Mouse (Mus musculus) CH12.LX (cell line): ENCODE measurements at regions not wholly inside any gene's neighbourhood (a gene's known extent, or its start where the extent isn't known, plus 50 kb on each side); places are given as distances from the start of the nearest gene placed in this dataset.

Experiments
- DNase-seq: peaks from one replicate; pipeline ENCODE4 v3.0.0-alpha.2; 2013; ENCODE audit errors: extremely low read depth
- H3K27ac ChIP-seq: 2 replicates; pipeline ENCODE4 v1.5.1; 2012; ENCODE audit warnings: low read depth, mild to moderate bottlenecking, control low read depth, moderate library complexity; ENCODE audit not compliant: insufficient read depth
- H3K27me3 ChIP-seq: replicated peaks from 2 replicates; pipeline ENCODE3; 2012; ENCODE audit warnings: inconsistent platforms
- H3K36me3 ChIP-seq, 2 experiments: replicated peaks in 1 of 2; 2 replicates each; pipeline versions ENCODE3 to v1.6.1; 2012; ENCODE audit warnings: inconsistent platforms in 1 of 2, low read length in 1 of 2, mild to moderate bottlenecking in 1 of 2, mixed read lengths in 1 of 2, moderate library complexity in 1 of 2; ENCODE audit not compliant: control insufficient read depth in 1 of 2, insufficient read depth in 1 of 2
- H3K4me1 ChIP-seq, 2 experiments: 2 replicates each; pipeline ENCODE4 v1.6.1; 2012; ENCODE audit warnings: inconsistent platforms in 1 of 2, moderate library complexity in 1 of 2; ENCODE audit not compliant: insufficient read depth in 2 of 2, control insufficient read depth in 1 of 2
- H3K4me2 ChIP-seq: 2 replicates; pipeline ENCODE4 v1.6.1; 2012; ENCODE audit warnings: low read depth, mild to moderate bottlenecking, control low read depth; ENCODE audit not compliant: poor library complexity, insufficient read depth, severe bottlenecking
- H3K4me3 ChIP-seq, 3 experiments: fragments of 150-350 bp in 1 of 3; sonication (generic) in 1 of 3; replicated peaks in 1 of 3; 2 replicates each; pipeline versions ENCODE3 to v1.5.1; 2011 to 2012; ENCODE audit warnings: low read depth in 2 of 3, low read length in 2 of 3, mild to moderate bottlenecking in 2 of 3, moderate library complexity in 2 of 3, control low read depth in 1 of 3, improper control_type of control experiment in 1 of 3, inconsistent platforms in 1 of 3, mixed read lengths in 1 of 3; ENCODE audit not compliant: poor library complexity in 1 of 3
- H3K79me2 ChIP-seq: replicated peaks from 2 replicates; pipeline ENCODE4 v1.6.1; 2012; ENCODE audit warnings: mild to moderate bottlenecking, moderate library complexity; ENCODE audit not compliant: control insufficient read depth, poor library complexity, insufficient read depth, severe bottlenecking; ENCODE audit errors: extremely low read depth
- H3K9ac ChIP-seq: 2 replicates; pipeline ENCODE4 v1.6.1; 2012; ENCODE audit warnings: low read depth, mild to moderate bottlenecking, control low read depth, moderate library complexity; ENCODE audit not compliant: insufficient read depth
- H3K9me3 ChIP-seq: replicated peaks from 2 replicates; pipeline ENCODE3; 2012; ENCODE audit warnings: low read length, inconsistent platforms, mixed read lengths
- BHLHE40 ChIP-seq: IDR thresholded peaks from 2 replicates; pipeline ENCODE4 v1.6.1; 2011; ENCODE audit warnings: mild to moderate bottlenecking, low read depth, low read length, improper control_type of control experiment
- CHD2 ChIP-seq: IDR thresholded peaks from 2 replicates; pipeline ENCODE4 v1.6.1; 2011; ENCODE audit warnings: low read length, improper control_type of control experiment
- CTCF ChIP-seq, 2 experiments: IDR thresholded peaks in 1 of 2; conservative IDR thresholded peaks in 1 of 2; 2 replicates each; pipeline ENCODE4 v1.5.1; 2011 to 2012; ENCODE audit warnings: low read depth in 2 of 2, low read length in 2 of 2, improper control_type of control experiment in 1 of 2, inconsistent platforms in 1 of 2, mild to moderate bottlenecking in 1 of 2, moderate library complexity in 1 of 2
- E2F4 ChIP-seq: IDR thresholded peaks from 2 replicates; pipeline ENCODE4 v1.6.1; 2011; ENCODE audit warnings: low read depth, low read length, improper control_type of control experiment; ENCODE audit not compliant: insufficient replicate concordance
- EP300 ChIP-seq: IDR thresholded peaks from 2 replicates; pipeline ENCODE4 v1.6.1; 2011; ENCODE audit warnings: low read length, improper control_type of control experiment
- KAT2A ChIP-seq: IDR thresholded peaks from 2 replicates; pipeline ENCODE4 v1.6.1; 2012; ENCODE audit warnings: low read length, improper control_type of control experiment, inconsistent platforms; ENCODE audit not compliant: insufficient replicate concordance
- MAFK ChIP-seq: IDR thresholded peaks from 2 replicates; pipeline ENCODE4 v1.6.1; 2011; ENCODE audit warnings: low read length, improper control_type of control experiment; ENCODE audit not compliant: insufficient replicate concordance
- MAZ ChIP-seq: IDR thresholded peaks from 2 replicates; pipeline ENCODE4 v1.6.1; 2012; ENCODE audit warnings: low read depth, mild to moderate bottlenecking, inconsistent platforms, low read length, improper control_type of control experiment, moderate library complexity
- MEF2A ChIP-seq: IDR thresholded peaks from 2 replicates; pipeline ENCODE4 v1.6.1; 2014; ENCODE audit warnings: low read depth, mild to moderate bottlenecking, inconsistent platforms, low read length, improper control_type of control experiment, borderline replicate concordance
- MYC ChIP-seq: IDR thresholded peaks from 2 replicates; pipeline ENCODE4 v1.6.1; 2011; ENCODE audit warnings: low read depth, mild to moderate bottlenecking, improper control_type of control experiment, low read length
- NELFE ChIP-seq: IDR thresholded peaks from 2 replicates; pipeline ENCODE4 v1.6.1; 2011; ENCODE audit warnings: low read depth, low read length, improper control_type of control experiment
- NRF1 ChIP-seq: IDR thresholded peaks from 2 replicates; pipeline ENCODE4 v1.6.1; 2014; ENCODE audit warnings: low read depth, mild to moderate bottlenecking, inconsistent platforms, low read length, improper control_type of control experiment, moderate library complexity
- POLR2A ChIP-seq: IDR thresholded peaks from 2 replicates; pipeline ENCODE4 v1.6.1; 2011; ENCODE audit warnings: low read depth, mild to moderate bottlenecking, improper control_type of control experiment, low read length
- POLR2AphosphoS2 ChIP-seq: IDR thresholded peaks from 2 replicates; pipeline ENCODE4 v1.6.1; 2011; ENCODE audit warnings: low read depth, low read length, improper control_type of control experiment
- RAD21 ChIP-seq: IDR thresholded peaks from 2 replicates; pipeline ENCODE4 v1.6.1; 2011; ENCODE audit warnings: low read depth, mild to moderate bottlenecking, low read length, improper control_type of control experiment, moderate library complexity
- SIN3A ChIP-seq: IDR thresholded peaks from 2 replicates; pipeline ENCODE4 v1.6.1; 2012; ENCODE audit warnings: low read length, improper control_type of control experiment, inconsistent platforms
- SMC3 ChIP-seq: IDR thresholded peaks from 2 replicates; pipeline ENCODE4 v1.6.1; 2011; ENCODE audit warnings: low read depth, low read length, improper control_type of control experiment
- TBP ChIP-seq: conservative IDR thresholded peaks from 2 replicates; pipeline ENCODE4 v1.6.1; 2011; ENCODE audit warnings: low read depth, low read length, improper control_type of control experiment
- UBTF ChIP-seq: IDR thresholded peaks from 2 replicates; pipeline ENCODE4 v1.6.1; 2012; ENCODE audit warnings: low read depth, mild to moderate bottlenecking, inconsistent platforms, low read length, improper control_type of control experiment, moderate library complexity
- USF1 ChIP-seq: IDR thresholded peaks from 2 replicates; pipeline ENCODE4 v1.6.1; 2014; ENCODE audit warnings: low read depth, mild to moderate bottlenecking, inconsistent platforms, low read length, improper control_type of control experiment
- USF2 ChIP-seq: conservative IDR thresholded peaks from 2 replicates; pipeline ENCODE4 v1.6.1; 2011; ENCODE audit warnings: low read depth, low read length, improper control_type of control experiment
- ZC3H11A ChIP-seq: IDR thresholded peaks from 2 replicates; pipeline ENCODE4 v1.6.1; 2012; ENCODE audit warnings: low read depth, mild to moderate bottlenecking, inconsistent platforms, low read length, improper control_type of control experiment
- ZNF384 ChIP-seq: IDR thresholded peaks from 2 replicates; pipeline ENCODE4 v1.6.1; 2012; ENCODE audit warnings: low read depth, low read length, improper control_type of control experiment, inconsistent platforms
- dilution Hi-C: fragments of 300-500 bp; cut with MboI; formaldehyde crosslinking; loops from 2 replicates; pipeline ENCODE4 v1.14.3; 2020; ENCODE audit warnings: low sequenced_read_pairs; ENCODE audit not compliant: extremely low pct_unique_long_range_greater_than_20kb, extremely low pct_ligation_motif_present
- in situ Hi-C: fragments of 300-500 bp; cut with MboI; formaldehyde crosslinking; loops from 3 replicates; pipeline ENCODE4 v1.14.3; 2019; ENCODE audit warnings: low sequenced_read_pairs, low pct_ligation_motif_present, low pct_unique_long_range_greater_than_20kb, mixed read lengths

DNA sequence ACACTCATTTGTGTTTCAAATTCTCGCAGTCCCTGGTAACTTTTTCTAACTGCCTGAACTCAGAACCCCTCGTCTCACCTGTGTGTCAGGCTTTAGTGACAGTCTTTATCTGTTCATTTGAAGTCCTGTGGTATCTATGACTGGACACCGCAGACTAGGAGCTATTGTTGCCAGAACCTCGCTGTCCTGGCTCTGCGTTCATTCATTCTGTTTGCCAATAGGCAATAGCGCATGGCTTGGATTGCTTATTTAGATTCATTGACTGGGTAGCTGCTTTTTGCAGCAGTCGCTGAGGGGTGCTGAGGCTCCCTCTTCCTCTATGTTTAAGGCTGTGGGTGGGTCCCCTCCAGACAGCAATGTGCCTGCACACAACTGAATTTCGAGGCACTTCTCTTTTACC is 144.6 kb upstream of the Cops8 start:
- Histone ChIP-seq H3K4me1 (peaks cover 0 to 32% of the 10 kb centered on the region in 2 experiments; a peak in 2 of 4 replicates), H3K9me3 (peaks cover 5% of the 10 kb centered on the region)
- in situ Hi-C loops, result no loop called here

DNA sequence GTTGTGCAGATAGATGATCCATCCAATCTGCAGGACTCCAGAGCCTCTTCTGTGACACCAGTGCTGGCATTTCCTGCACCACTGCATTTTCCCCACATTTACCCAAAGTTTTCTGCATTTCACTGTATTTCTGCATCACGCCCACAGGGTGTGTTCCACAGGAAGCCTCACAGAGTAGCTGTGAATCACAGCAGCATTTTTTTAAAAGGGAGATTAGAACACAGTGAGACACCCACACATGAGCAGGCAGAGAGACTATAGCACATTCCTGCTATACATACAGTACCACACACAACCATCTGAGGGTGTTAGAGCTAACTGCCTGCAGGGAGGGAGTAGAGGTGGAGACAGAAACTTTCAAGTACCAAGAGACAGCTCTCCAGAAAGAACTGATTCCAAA is 141.1 kb upstream of the Cops8 start:
- TF ChIP-seq SIN3A, result no peak
- no peak for TF ChIP-seq ZC3H11A
- TF ChIP-seq SMC3, result no peak
- TF ChIP-seq CTCF (conservative IDR thresholded peaks at IDR 0.05 in 1 of 2, IDR thresholded peaks at IDR 0.05 in 1 of 2; ENCODE audit: low read depth in 2 of 2, low read length in 2 of 2), result no peak
- no peak for TF ChIP-seq NELFE
- no peak for TF ChIP-seq TBP
- TF ChIP-seq MAZ, result no peak
- TF ChIP-seq USF2, result no peak
- no peak for TF ChIP-seq MEF2A
- no peak for TF ChIP-seq E2F4
- no peak for TF ChIP-seq ZNF384
- Histone ChIP-seq H3K4me2 (no peak overlapping the region), H3K9ac (no peak overlapping the region), H3K9me3 (peaks cover 5% of the 10 kb centered on the region), H3K27ac (no peak overlapping the region), H3K79me2 (no peaks in the 10 kb centered on the region), H3K4me3 (no peak overlapping the region), H3K4me1 (peaks cover 0 to 41% of the 10 kb centered on the region in 2 experiments; a peak in 2 of 4 replicates), H3K27me3 (no peaks in the 10 kb centered on the region), H3K36me3 (no peaks in the 10 kb centered on the region)
- in situ Hi-C loops (no loop called here), dilution Hi-C loops (no loop called here)
- DNase-seq, result no peak

More for the DNA sequence above, 144.6 kb upstream of the Cops8 start:
- H3K79me2 ChIP-seq, result no peaks in the 10 kb centered on the region
- no peak for TF ChIP-seq CTCF (conservative IDR thresholded peaks at IDR 0.05 in 1 of 2, IDR thresholded peaks at IDR 0.05 in 1 of 2; ENCODE audit: low read depth in 2 of 2, low read length in 2 of 2)
- no peak for TF ChIP-seq MYC
- no peak for TF ChIP-seq E2F4
- TF ChIP-seq BHLHE40, result no peak
- no peak for TF ChIP-seq MAFK
- no peak for TF ChIP-seq EP300
- TF ChIP-seq POLR2AphosphoS2, result no peak
- no peak for TF ChIP-seq USF1
- TF ChIP-seq SMC3, result no peak
- no peak for TF ChIP-seq CHD2
- no peak for TF ChIP-seq KAT2A
- TF ChIP-seq RAD21, result no peak
- TF ChIP-seq NRF1, result no peak
- no peak for TF ChIP-seq POLR2A
- TF ChIP-seq ZC3H11A, result no peak
- TF ChIP-seq UBTF, result no peak
- no peak overlapping the region for H3K9ac ChIP-seq
- no peak overlapping the region for H3K4me2 ChIP-seq
- DNase-seq, result no peak
- H3K27me3 ChIP-seq, result no peaks in the 10 kb centered on the region
- H3K36me3 ChIP-seq, result no peaks in the 10 kb centered on the region
- dilution Hi-C loops, result no loop called here
- no peak overlapping the region for H3K4me3 ChIP-seq
- no peak overlapping the region for H3K27ac ChIP-seq
